Mouse (Mus musculus) forebrain, embryonic 11.5 days (tissue): ENCODE data around the gene Os9. TPM values are rescaled to one million over a fixed set of nuclear protein-coding genes. Genes with fewer than 3 reads are reported as not detected.

Source experiments
- ATAC-seq: fragments of 200-750 bp; cut with Nextera tagmentation; replicated peaks from 2 replicates; pipeline ENCODE4 v1.8.0; 2017; ENCODE audit warnings: moderate TSS enrichment; ENCODE audit not compliant: low FRiP score
- DNase-seq: peaks from one replicate; pipeline ENCODE4 v3.0.0-alpha.2; 2017; ENCODE audit warnings: low spot score
- H3K27ac ChIP-seq: fragments of 300-500 bp; sonication (generic); 2 replicates; pipeline ENCODE4 v1.5.1; 2014; ENCODE audit warnings: low read depth, low read length
- H3K27me3 ChIP-seq: fragments of 300-500 bp; sonication (generic); 2 replicates; pipeline ENCODE4 v1.6.1; 2014; ENCODE audit warnings: mild to moderate bottlenecking, low read length, mixed read lengths; ENCODE audit not compliant: control insufficient read depth, insufficient read depth
- H3K36me3 ChIP-seq: fragments of 300-500 bp; sonication (generic); 2 replicates; pipeline ENCODE4 v1.6.1; 2014; ENCODE audit warnings: mild to moderate bottlenecking, low read length, moderate library complexity, mixed read lengths; ENCODE audit not compliant: control insufficient read depth, insufficient read depth
- H3K4me1 ChIP-seq: fragments of 300-500 bp; sonication (generic); replicated peaks from 2 replicates; pipeline ENCODE4 v1.6.1; 2014; ENCODE audit warnings: low read length, mixed read lengths; ENCODE audit not compliant: control insufficient read depth, insufficient read depth
- H3K4me2 ChIP-seq: fragments of 300-500 bp; sonication (generic); 2 replicates; pipeline ENCODE4 v1.6.1; 2014; ENCODE audit warnings: low read depth, mild to moderate bottlenecking, low read length, moderate library complexity, mixed read lengths; ENCODE audit not compliant: severe bottlenecking
- H3K4me3 ChIP-seq: fragments of 300-500 bp; sonication (generic); 2 replicates; pipeline ENCODE4 v1.5.1; 2014; ENCODE audit warnings: low read depth, low read length
- H3K9ac ChIP-seq: fragments of 300-500 bp; sonication (generic); 2 replicates; pipeline ENCODE4 v1.6.1; 2014; ENCODE audit warnings: low read length
- H3K9me3 ChIP-seq: fragments of 300-500 bp; sonication (generic); 2 replicates; pipeline ENCODE4 v1.6.1; 2016; ENCODE audit warnings: low read length, mixed read lengths; ENCODE audit not compliant: control insufficient read depth
- WGBS: fragments of 180-500 bp; shearing (Covaris S2); extraction: QIAGEN DNeasy Blood & Tissue Kit; methylation state at CpG from one replicate; pipeline ENCODE4 v1.1.7; 2014; 5-methylcytosine and 5-hydroxymethylcytosine counted together
- polyA plus RNA-seq: library from polyadenylated mRNA; unstranded; fragments of >200 nt; fragmentation: Nextera tagmentation; extraction: Ambion mirVana; gene quantifications from 2 replicates; pipeline ENCODE4 v1.2.1, GENCODE M21; 2014

The Os9 gene
- polyA plus RNA-seq, 1 experiment from 2014 or later: 57.9 TPM

GRCm38 (mm10) chr10:127085633-127086032, 35.3 kb downstream of the Os9 start:
- Histone ChIP-seq H3K27ac (no peak overlapping the region), H3K4me1 (peaks cover 13% of the 10 kb centered on the region; the same call in 1 of the 2 replicates), H3K9me3 (no peaks in the 10 kb centered on the region), H3K4me2 (no peak overlapping the region), H3K36me3 (no peaks in the 10 kb centered on the region), H3K9ac (no peak overlapping the region), H3K4me3 (no peak overlapping the region), H3K27me3 (peaks cover 43% of the 10 kb centered on the region)
- WGBS: 83% methylated on average over 6 of the region's 6 CpGs
- ATAC-seq (no peak), DNase-seq (no peak)

- ATAC-seq (no peak), DNase-seq (no peak)
- no peak overlapping the region for H3K4me2 ChIP-seq
- H3K4me3 ChIP-seq: no peak overlapping the region
- no peaks in the 10 kb centered on the region for H3K36me3 ChIP-seq
- H3K4me1 ChIP-seq: peaks cover 17% of the 10 kb centered on the region; the same call in 1 of the 2 replicates
- H3K9me3 ChIP-seq: no peaks in the 10 kb centered on the region
- 88% methylated on average over 9 of the region's 9 CpGs for WGBS
- no peak overlapping the region for H3K27ac ChIP-seq
- peaks cover 43% of the 10 kb centered on the region for H3K27me3 ChIP-seq
- H3K9ac ChIP-seq: no peak overlapping the region
Measured at GRCm38 (mm10) chr10:127085052-127085451, 35.9 kb downstream of the Os9 start.

GRCm38 (mm10) chr10:127083915-127084306, 37.0 kb downstream of the Os9 start:
- no peaks in the 10 kb centered on the region for H3K9me3 ChIP-seq
- H3K27ac ChIP-seq: no peak overlapping the region
- no peak for DNase-seq
- WGBS: 64% methylated on average over 5 of the region's 5 CpGs
- H3K9ac ChIP-seq: no peak overlapping the region
- ATAC-seq: no peak
- H3K27me3 ChIP-seq: peaks cover 42% of the 10 kb centered on the region
- H3K36me3 ChIP-seq: no peaks in the 10 kb centered on the region
- H3K4me1 ChIP-seq: peaks cover 22% of the 10 kb centered on the region; the same call in 1 of the 2 replicates
- H3K4me2 ChIP-seq: no peak overlapping the region
- no peak overlapping the region for H3K4me3 ChIP-seq

GRCm38 (mm10) chr10:127083292-127083914, 37.5 kb downstream of the Os9 start:
- ATAC-seq (no peak), DNase-seq (no peak)
- peaks cover 22% of the 10 kb centered on the region; the same call in 1 of the 2 replicates for H3K4me1 ChIP-seq
- no peak overlapping the region for H3K9ac ChIP-seq
- no peaks in the 10 kb centered on the region for H3K9me3 ChIP-seq
- no peaks in the 10 kb centered on the region for H3K36me3 ChIP-seq
- H3K27ac ChIP-seq: no peak overlapping the region
- WGBS: 34% methylated on average over 8 of the region's 8 CpGs
- H3K4me2 ChIP-seq: no peak overlapping the region
- H3K27me3 ChIP-seq: peaks cover 42% of the 10 kb centered on the region
- H3K4me3 ChIP-seq: no peak overlapping the region

- 37% methylated on average over 8 of the region's 8 CpGs for WGBS
- H3K4me2 ChIP-seq: no peak overlapping the region
- H3K4me1 ChIP-seq: peaks cover 27% of the 10 kb centered on the region; the same call in 1 of the 2 replicates
- 0 out of 2 replicates have a peak overlapping the region, but pooled peaks have one; percentile 24 for H3K4me3 ChIP-seq
- no peak overlapping the region for H3K9ac ChIP-seq
- DNase-seq (no peak), ATAC-seq (no peak)
- H3K27me3 ChIP-seq: peaks cover 46% of the 10 kb centered on the region
- H3K9me3 ChIP-seq: no peaks in the 10 kb centered on the region
- H3K27ac ChIP-seq: no peak overlapping the region
- no peaks in the 10 kb centered on the region for H3K36me3 ChIP-seq
Measured at GRCm38 (mm10) chr10:127081996-127082620, 38.8 kb downstream of the Os9 start.

GRCm38 (mm10) chr10:127080901-127081780, 39.8 kb downstream of the Os9 start:
- Histone ChIP-seq H3K27ac (no peak overlapping the region), H3K4me1 (peaks cover 27% of the 10 kb centered on the region; the same call in 1 of the 2 replicates), H3K9me3 (no peaks in the 10 kb centered on the region), H3K27me3 (peaks cover 49% of the 10 kb centered on the region), H3K9ac (peak overlapping the region; percentile 32), H3K4me2 (peak overlapping the region; percentile 100), H3K36me3 (no peaks in the 10 kb centered on the region), H3K4me3 (peak overlapping the region; percentile 24)
- 2% methylated on average over 48 of the region's 48 CpGs for WGBS
- DNase-seq (no peak), ATAC-seq (no peak)

- Histone ChIP-seq H3K4me1 (peaks cover 27% of the 10 kb centered on the region; the same call in 1 of the 2 replicates), H3K9ac (peak overlapping the region; percentile 70), H3K36me3 (no peaks in the 10 kb centered on the region), H3K9me3 (no peaks in the 10 kb centered on the region), H3K4me2 (peak overlapping the region; percentile 100), H3K4me3 (peak overlapping the region; percentile 65), H3K27me3 (peaks cover 50% of the 10 kb centered on the region), H3K27ac (no peak overlapping the region)
- under 1% methylated on average over 57 of the region's 70 CpGs for WGBS
- DNase-seq (peak; percentile 77), ATAC-seq (0 out of 2 replicates have a peak, but pooled peaks have one; percentile 14)
Measured at GRCm38 (mm10) chr10:127079665-127080391, 41.1 kb downstream of the Os9 start.
